Mouse (Mus musculus) heart, embryonic 11.5 days (tissue): Measurements from ENCODE around the gene Zfx. TPM values are rescaled to one million over a fixed set of nuclear protein-coding genes. Genes with fewer than 3 reads are reported as not detected.
A peak's percentile ranks its signal among the peaks of the same experiment; 100 is the strongest.

Source experiments
- ATAC-seq: fragments of 200-750 bp; cut with Nextera tagmentation; replicated peaks from 2 replicates; pipeline ENCODE4 v1.8.0; 2017; ENCODE audit warnings: moderate library complexity; ENCODE audit not compliant: insufficient number of reproducible peaks, low FRiP score, low TSS enrichment
- H3K27ac ChIP-seq: fragments of 300-500 bp; sonication (generic); 2 replicates; pipeline ENCODE4 v1.5.1; 2014; ENCODE audit warnings: mild to moderate bottlenecking, low read depth, low read length
- H3K27me3 ChIP-seq: fragments of 300-500 bp; sonication (generic); 2 replicates; pipeline ENCODE4 v1.6.1; 2014; ENCODE audit warnings: mild to moderate bottlenecking, low read length, mixed read lengths; ENCODE audit not compliant: control insufficient read depth, insufficient read depth
- H3K36me3 ChIP-seq: fragments of 300-500 bp; sonication (generic); 2 replicates; pipeline ENCODE4 v1.6.1; 2014; ENCODE audit warnings: mild to moderate bottlenecking, low read length, moderate library complexity, mixed read lengths; ENCODE audit not compliant: control insufficient read depth, insufficient read depth
- H3K4me1 ChIP-seq: fragments of 300-500 bp; sonication (generic); 2 replicates; pipeline ENCODE4 v1.6.1; 2014; ENCODE audit warnings: low read length; ENCODE audit not compliant: control insufficient read depth, insufficient read depth
- H3K4me2 ChIP-seq: fragments of 300-500 bp; sonication (generic); 2 replicates; pipeline ENCODE4 v1.6.1; 2014; ENCODE audit warnings: mild to moderate bottlenecking, moderate library complexity
- H3K4me3 ChIP-seq: fragments of 300-500 bp; sonication (generic); 2 replicates; pipeline ENCODE4 v1.5.1; 2014; ENCODE audit warnings: low read depth, low read length
- H3K9ac ChIP-seq: fragments of 300-500 bp; sonication (generic); 2 replicates; pipeline ENCODE4 v1.6.1; 2014; ENCODE audit warnings: mild to moderate bottlenecking, low read depth, low read length, moderate library complexity
- H3K9me3 ChIP-seq: fragments of 300-500 bp; sonication (generic); replicated peaks from 2 replicates; pipeline ENCODE4 v1.6.1; 2016; ENCODE audit warnings: low read length; ENCODE audit not compliant: control insufficient read depth
- WGBS: fragments of 180-500 bp; shearing (Covaris S2); extraction: QIAGEN DNeasy Blood & Tissue Kit; methylation state at CpG from one replicate; pipeline ENCODE4 v1.1.7; 2014; ENCODE audit not compliant: insufficient replicate concordance; 5-methylcytosine and 5-hydroxymethylcytosine counted together
- polyA plus RNA-seq: library from polyadenylated mRNA; unstranded; fragments of >200 nt; fragmentation: Nextera tagmentation; extraction: Ambion mirVana; gene quantifications from 2 replicates; pipeline ENCODE4 v1.2.1, GENCODE M21; 2014

The Zfx gene
- polyA plus RNA-seq, 1 experiment from 2014 or later, result 20.5 TPM

GRCm38 (mm10) chrX:94133551-94133950, 10.0 kb upstream of the Zfx start:
- no peak overlapping the region for H3K4me3 ChIP-seq
- no peak overlapping the region for H3K4me2 ChIP-seq
- no peak for ATAC-seq
- H3K4me1 ChIP-seq, result no peaks in the 10 kb centered on the region
- WGBS, result 49% methylated on average over 3 of the region's 3 CpGs
- no peak overlapping the region for H3K9ac ChIP-seq
- no peaks in the 10 kb centered on the region; the same call in 1 of the 2 replicates for H3K9me3 ChIP-seq
- no peak overlapping the region for H3K27ac ChIP-seq
- H3K36me3 ChIP-seq, result no peaks in the 10 kb centered on the region
- peaks cover 54% of the 10 kb centered on the region for H3K27me3 ChIP-seq

GRCm38 (mm10) chrX:94132239-94132638, 8.7 kb upstream of the Zfx start:
- H3K4me3 ChIP-seq, result no peak overlapping the region
- no peak for ATAC-seq
- peaks cover 57% of the 10 kb centered on the region for H3K27me3 ChIP-seq
- H3K9me3 ChIP-seq, result no peaks in the 10 kb centered on the region; the same call in 1 of the 2 replicates
- H3K9ac ChIP-seq, result no peak overlapping the region
- no peaks in the 10 kb centered on the region for H3K4me1 ChIP-seq
- no peak overlapping the region for H3K4me2 ChIP-seq
- WGBS, result 62% methylated on average over 3 of the region's 3 CpGs
- no peaks in the 10 kb centered on the region for H3K36me3 ChIP-seq
- H3K27ac ChIP-seq, result no peak overlapping the region

- no peak overlapping the region for H3K4me3 ChIP-seq
- no peak overlapping the region for H3K27ac ChIP-seq
- no peaks in the 10 kb centered on the region for H3K36me3 ChIP-seq
- no peak for ATAC-seq
- WGBS, result 76% methylated on average over 4 of the region's 4 CpGs
- H3K27me3 ChIP-seq, result peaks cover 58% of the 10 kb centered on the region
- no peak overlapping the region for H3K4me2 ChIP-seq
- H3K9ac ChIP-seq, result no peak overlapping the region
- H3K9me3 ChIP-seq, result no peaks in the 10 kb centered on the region; the same call in 1 of the 2 replicates
- no peaks in the 10 kb centered on the region for H3K4me1 ChIP-seq
Measured at GRCm38 (mm10) chrX:94129712-94130111, 6.2 kb upstream of the Zfx start.

- no peaks in the 10 kb centered on the region for H3K4me1 ChIP-seq
- 73% methylated on average over 2 of the region's 2 CpGs for WGBS
- H3K36me3 ChIP-seq, result no peaks in the 10 kb centered on the region
- no peak overlapping the region for H3K4me2 ChIP-seq
- no peak overlapping the region for H3K4me3 ChIP-seq
- H3K27me3 ChIP-seq, result peaks cover 51% of the 10 kb centered on the region
- no peak overlapping the region for H3K9ac ChIP-seq
- H3K27ac ChIP-seq, result no peak overlapping the region
- no peaks in the 10 kb centered on the region; the same call in 1 of the 2 replicates for H3K9me3 ChIP-seq
- ATAC-seq, result no peak
Measured at GRCm38 (mm10) chrX:94125950-94126349, 2.4 kb upstream of the Zfx start.

- H3K4me1 ChIP-seq, result peaks cover 4% of the 10 kb centered on the region; the same call in 1 of the 2 replicates
- H3K4me3 ChIP-seq, result peak overlapping the region; percentile 65
- WGBS, result 21% methylated on average over 36 of the region's 53 CpGs
- H3K9ac ChIP-seq, result peak overlapping the region; percentile 95
- peak overlapping the region; percentile 67 for H3K4me2 ChIP-seq
- H3K36me3 ChIP-seq, result no peaks in the 10 kb centered on the region
- H3K27me3 ChIP-seq, result peaks cover 34% of the 10 kb centered on the region
- no peak; the same call in 1 of the 2 replicates for ATAC-seq
- H3K27ac ChIP-seq, result peak overlapping the region; percentile 99
- no peaks in the 10 kb centered on the region for H3K9me3 ChIP-seq
Measured at GRCm38 (mm10) chrX:94122709-94123058, 818 bp downstream of the Zfx start.

GRCm38 (mm10) chrX:94121866-94122708, 1.4 kb downstream of the Zfx start:
- Histone ChIP-seq H3K27me3 (peaks cover 29% of the 10 kb centered on the region), H3K36me3 (no peaks in the 10 kb centered on the region), H3K9ac (peak overlapping the region; percentile 95), H3K4me3 (peak overlapping the region; percentile 65), H3K27ac (peak overlapping the region; percentile 99), H3K9me3 (no peaks in the 10 kb centered on the region), H3K4me2 (peak overlapping the region; percentile 67), H3K4me1 (peaks cover 4% of the 10 kb centered on the region; the same call in 1 of the 2 replicates)
- ATAC-seq, result peak; percentile 87
- WGBS, result 12% methylated on average over 61 of the region's 65 CpGs

- Histone ChIP-seq H3K4me1 (peaks cover 4% of the 10 kb centered on the region; the same call in 1 of the 2 replicates), H3K27me3 (peaks cover 28% of the 10 kb centered on the region), H3K4me2 (peak overlapping the region; percentile 67), H3K9me3 (no peaks in the 10 kb centered on the region), H3K36me3 (no peaks in the 10 kb centered on the region), H3K4me3 (peak overlapping the region; percentile 65), H3K27ac (peak overlapping the region; percentile 99), H3K9ac (peak overlapping the region; percentile 95)
- ATAC-seq, result no peak
- 23% methylated on average over 24 of the region's 24 CpGs for WGBS
Measured at GRCm38 (mm10) chrX:94121161-94121856, 2.2 kb downstream of the Zfx start.

GRCm38 (mm10) chrX:94118350-94118749, 5.2 kb downstream of the Zfx start:
- Histone ChIP-seq H3K4me2 (no peak overlapping the region), H3K4me1 (peaks cover 4% of the 10 kb centered on the region; the same call in 1 of the 2 replicates), H3K27me3 (peaks cover 17% of the 10 kb centered on the region), H3K9me3 (no peaks in the 10 kb centered on the region), H3K27ac (no peak overlapping the region), H3K4me3 (no peak overlapping the region), H3K36me3 (no peaks in the 10 kb centered on the region), H3K9ac (no peak overlapping the region)
- no peak for ATAC-seq
